Mouse (Mus musculus) myocyte (in vitro differentiated cells): ENCODE measurements around the gene Zfp775. TPM values are rescaled to one million over a fixed set of nuclear protein-coding genes. Genes with fewer than 3 reads are reported as not detected.

Source experiments
- H3K27me3 ChIP-seq: one replicate; pipeline ENCODE4 v1.6.1; 2011; ENCODE audit not compliant: control insufficient read depth, insufficient read depth, insufficient read length
- H3K36me3 ChIP-seq: one replicate; pipeline ENCODE4 v1.6.1; 2011; ENCODE audit not compliant: control insufficient read depth, insufficient read depth
- H3K4me2 ChIP-seq: one replicate; pipeline ENCODE4 v1.6.1; 2011; ENCODE audit warnings: low read depth, control low read depth
- H3K4me3 ChIP-seq: one replicate; pipeline ENCODE4 v1.5.1; 2011; ENCODE audit warnings: mild to moderate bottlenecking, control low read depth, moderate library complexity
- H3K79me2 ChIP-seq: one replicate; pipeline ENCODE4 v1.6.1; 2011; ENCODE audit not compliant: control insufficient read depth, insufficient read depth
- H3ac ChIP-seq: one replicate; pipeline ENCODE4 v1.6.1; 2011; ENCODE audit not compliant: control insufficient read depth, insufficient read length
- CEBPB ChIP-seq: IDR thresholded peaks from 2 replicates; pipeline ENCODE4 v1.6.1; 2011; ENCODE audit warnings: mild to moderate bottlenecking, moderate library complexity; ENCODE audit not compliant: poor library complexity, insufficient read depth, severe bottlenecking
- E2F4 ChIP-seq: IDR thresholded peaks from one replicate; pipeline ENCODE4 v1.6.1; 2011; ENCODE audit warnings: mild to moderate bottlenecking, control low read depth, moderate library complexity; ENCODE audit not compliant: insufficient read depth
- MAX ChIP-seq: IDR thresholded peaks from one replicate; pipeline ENCODE4 v1.6.1; 2011; ENCODE audit warnings: low read depth, mild to moderate bottlenecking, control low read depth
- MYOD1 ChIP-seq, 3 experiments: IDR thresholded peaks; one replicate each; pipeline ENCODE4 v1.6.1; 2011; ENCODE audit warnings: control low read depth in 2 of 3, low read depth in 2 of 3, mild to moderate bottlenecking in 2 of 3, moderate library complexity in 1 of 3; ENCODE audit not compliant: insufficient read length in 2 of 3, control insufficient read depth in 1 of 3
- MYOG ChIP-seq, 3 experiments: IDR thresholded peaks; one replicate each; pipeline ENCODE4 v1.6.1; 2011; ENCODE audit warnings: control low read depth in 2 of 3, low read depth in 2 of 3, mild to moderate bottlenecking in 2 of 3; ENCODE audit not compliant: insufficient read length in 2 of 3, control insufficient read depth in 1 of 3, insufficient read depth in 1 of 3
- POLR2A ChIP-seq: IDR thresholded peaks from one replicate; pipeline ENCODE4 v1.6.1; 2011; ENCODE audit warnings: low read depth, mild to moderate bottlenecking, control low read depth, moderate library complexity; ENCODE audit not compliant: insufficient read length
- POLR2AphosphoS2 ChIP-seq: IDR thresholded peaks from one replicate; pipeline ENCODE4 v1.6.1; 2011; ENCODE audit warnings: low read depth, control low read depth; ENCODE audit not compliant: insufficient read length
- REST ChIP-seq: IDR thresholded peaks from one replicate; pipeline ENCODE4 v1.6.1; 2011; ENCODE audit warnings: mild to moderate bottlenecking, control low read depth, moderate library complexity; ENCODE audit not compliant: insufficient read depth, insufficient read length
- SRF ChIP-seq: IDR thresholded peaks from one replicate; pipeline ENCODE4 v1.6.1; 2011; ENCODE audit warnings: low read depth; ENCODE audit not compliant: control insufficient read depth, insufficient read length
- TCF12 ChIP-seq: IDR thresholded peaks from one replicate; pipeline ENCODE4 v1.6.1; 2011; ENCODE audit warnings: mild to moderate bottlenecking, control low read depth; ENCODE audit not compliant: poor library complexity, insufficient read depth, severe bottlenecking
- TCF3 ChIP-seq: IDR thresholded peaks from one replicate; pipeline ENCODE4 v1.6.1; 2011; ENCODE audit warnings: low read depth, control low read depth; ENCODE audit not compliant: insufficient read length
- USF1 ChIP-seq: IDR thresholded peaks from one replicate; pipeline ENCODE4 v1.6.1; 2011; ENCODE audit warnings: low read depth, mild to moderate bottlenecking, control low read depth, moderate library complexity
- polyA plus RNA-seq: library from polyadenylated mRNA; unstranded; fragments of >200 nt; fragmentation: generic; extraction: Trizol; gene quantifications from one replicate; pipeline ENCODE4 v1.2.1, GENCODE M21; 2012; ENCODE audit warnings: missing spikeins

The Zfp775 gene
- polyA plus RNA-seq, 1 experiment = 4.1 TPM

- H3K4me2 ChIP-seq = no peak overlapping the region
- no peak overlapping the region for H3K4me3 ChIP-seq
- H3ac ChIP-seq = no peak overlapping the region
- TF ChIP-seq SRF (no peak), E2F4 (no peak), POLR2A (no peak), TCF12 (no peak), MYOD1 (IDR thresholded peaks at IDR 0.05; ENCODE audit: control insufficient read depth in 1 of 3, insufficient read length in 2 of 3, low read depth in 2 of 3) (no peak), REST (no peak), CEBPB (no peak), POLR2AphosphoS2 (no peak), MYOG (IDR thresholded peaks at IDR 0.05; ENCODE audit: control insufficient read depth in 1 of 3, insufficient read depth in 1 of 3, insufficient read length in 2 of 3, low read depth in 2 of 3) (no peak), TCF3 (no peak), USF1 (no peak), MAX (no peak)
- no peaks in the 10 kb centered on the region for H3K79me2 ChIP-seq
- peaks cover 6% of the 10 kb centered on the region for H3K27me3 ChIP-seq
- no peaks in the 10 kb centered on the region for H3K36me3 ChIP-seq
Measured at GRCm38 (mm10) chr6:48623460-48623859, 21.6 kb downstream of the Zfp775 start.

GRCm38 (mm10) chr6:48626464-48626863 lies 24.6 kb downstream of the Zfp775 start, which contains the start of gene AI854703:
TSS of gene AI854703 (plus strand) at chr6:48626764.
- Histone ChIP-seq H3K4me2 (no peak within 1 kb of the TSS), H3K4me3 (no peak within 1 kb of the TSS), H3K36me3 (no peaks in the 10 kb centered on the region), H3K27me3 (peaks cover 14% of the 10 kb centered on the region), H3K79me2 (no peaks in the 10 kb centered on the region), H3ac (no peak within 1 kb of the TSS)
- no peak for TF ChIP-seq E2F4
- no peak for TF ChIP-seq SRF
- no peak for TF ChIP-seq MAX
- no peak for TF ChIP-seq MYOG (IDR thresholded peaks at IDR 0.05; ENCODE audit: control insufficient read depth in 1 of 3, insufficient read depth in 1 of 3, insufficient read length in 2 of 3, low read depth in 2 of 3)
- no peak for TF ChIP-seq USF1
- TF ChIP-seq POLR2AphosphoS2 = no peak

DNA sequence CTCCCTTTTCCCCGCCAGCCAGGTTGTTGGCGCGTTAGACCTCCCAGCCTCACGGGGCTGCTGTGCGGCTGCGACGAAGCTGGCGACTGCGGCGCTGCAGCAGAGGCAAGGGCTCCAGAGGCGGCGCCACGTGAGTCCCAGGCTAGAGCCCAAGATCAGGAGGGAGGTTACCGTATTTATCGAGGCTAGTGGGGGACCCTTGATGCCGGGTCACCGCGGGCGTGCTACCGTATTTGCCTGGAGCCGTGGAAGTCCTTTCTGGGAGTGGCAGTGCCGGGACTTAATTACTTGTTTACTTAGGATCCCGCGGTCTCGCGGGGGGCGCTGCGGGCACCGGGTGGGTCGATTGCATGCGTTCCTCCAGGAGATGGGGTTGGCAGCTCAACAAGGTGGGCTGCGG lies 25.1 kb downstream of the Zfp775 start:
- H3K79me2 ChIP-seq = no peaks in the 10 kb centered on the region
- H3ac ChIP-seq = no peak overlapping the region
- H3K36me3 ChIP-seq = no peaks in the 10 kb centered on the region
- TF ChIP-seq MAX (no peak), POLR2A (no peak), POLR2AphosphoS2 (no peak), MYOD1 (IDR thresholded peaks at IDR 0.05; ENCODE audit: control insufficient read depth in 1 of 3, insufficient read length in 2 of 3, low read depth in 2 of 3) (no peak), TCF12 (no peak), TCF3 (no peak), REST (no peak)
- no peak overlapping the region for H3K4me2 ChIP-seq
- no peak overlapping the region for H3K4me3 ChIP-seq
- H3K27me3 ChIP-seq = peaks cover 14% of the 10 kb centered on the region

DNA sequence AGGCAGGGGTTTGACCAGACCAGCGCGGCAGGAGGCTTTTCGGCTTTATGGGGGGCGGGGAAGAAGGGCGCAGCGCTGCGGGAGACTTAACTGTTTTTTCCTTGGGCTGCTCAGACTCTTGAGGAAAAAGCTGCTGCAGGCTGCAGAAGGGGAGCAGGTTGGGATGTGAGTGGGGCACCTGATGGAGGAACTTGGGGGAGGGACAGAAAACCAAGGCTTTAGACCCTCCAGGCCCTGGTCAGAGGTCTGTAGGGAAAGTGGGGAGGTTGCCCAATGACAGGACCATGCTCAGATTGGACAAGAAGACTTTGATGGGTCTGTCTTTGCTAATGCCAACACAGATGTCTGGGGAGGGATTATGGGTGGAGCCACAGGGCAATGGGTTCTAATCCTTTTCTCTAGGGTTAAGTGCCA lies 25.7 kb downstream of the Zfp775 start:
- no peaks in the 10 kb centered on the region for H3K36me3 ChIP-seq

DNA sequence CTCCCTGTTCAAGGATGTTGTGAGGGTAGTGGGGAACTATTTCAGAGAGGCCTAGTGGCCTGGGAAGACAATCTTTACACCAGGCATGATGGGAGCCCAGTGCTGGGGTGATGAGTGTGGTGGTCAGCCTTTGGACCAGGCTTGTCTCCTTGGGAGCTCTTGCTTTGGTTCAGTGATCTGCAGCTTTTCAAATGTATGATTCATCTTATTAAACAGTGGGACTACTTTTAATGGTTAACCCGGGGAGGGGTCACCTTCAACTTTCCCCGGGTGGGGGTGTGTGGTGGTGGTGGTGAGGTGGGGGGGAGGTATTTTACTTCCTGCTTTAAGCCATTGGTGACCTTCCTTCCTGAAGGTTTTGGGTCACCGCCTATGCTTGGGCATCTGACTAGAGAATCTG lies 26.5 kb downstream of the Zfp775 start:
- Histone ChIP-seq H3K4me3 (no peak overlapping the region), H3K4me2 (no peak overlapping the region), H3K27me3 (peaks cover 17% of the 10 kb centered on the region), H3K36me3 (no peaks in the 10 kb centered on the region), H3ac (no peak overlapping the region), H3K79me2 (no peaks in the 10 kb centered on the region)
- TF ChIP-seq MYOD1 (IDR thresholded peaks at IDR 0.05; ENCODE audit: control insufficient read depth in 1 of 3, insufficient read length in 2 of 3, low read depth in 2 of 3) = no peak
- TF ChIP-seq E2F4 = no peak
- no peak for TF ChIP-seq REST
- no peak for TF ChIP-seq MYOG (IDR thresholded peaks at IDR 0.05; ENCODE audit: control insufficient read depth in 1 of 3, insufficient read depth in 1 of 3, insufficient read length in 2 of 3, low read depth in 2 of 3)
- no peak for TF ChIP-seq CEBPB
- no peak for TF ChIP-seq SRF
- TF ChIP-seq MAX = no peak
- TF ChIP-seq POLR2AphosphoS2 = no peak
- no peak for TF ChIP-seq TCF3
- TF ChIP-seq TCF12 = no peak
- TF ChIP-seq POLR2A = no peak
- TF ChIP-seq USF1 = no peak

More for the DNA sequence above, 25.7 kb downstream of the Zfp775 start:
- H3K79me2 ChIP-seq = no peaks in the 10 kb centered on the region
- no peak overlapping the region for H3K4me2 ChIP-seq
- no peak overlapping the region for H3ac ChIP-seq
- peaks cover 16% of the 10 kb centered on the region for H3K27me3 ChIP-seq
- H3K4me3 ChIP-seq = no peak overlapping the region
- TF ChIP-seq SRF (no peak), USF1 (no peak), MAX (no peak), POLR2AphosphoS2 (no peak), MYOG (IDR thresholded peaks at IDR 0.05; ENCODE audit: control insufficient read depth in 1 of 3, insufficient read depth in 1 of 3, insufficient read length in 2 of 3, low read depth in 2 of 3) (no peak), POLR2A (no peak), REST (no peak), E2F4 (no peak), CEBPB (no peak)
